Mouse (Mus musculus): ENCODE data around the gene Frmpd4.

GRCm38 (mm10) chrX:167828456-167828855, 748.6 kb downstream of the Frmpd4 start:
- TF ChIP-seq CTCF (IDR thresholded peaks at IDR 0.05; ENCODE audit: extremely low read depth, insufficient read length, insufficient replicate concordance, low read depth, low read length), result no peak
- no peak for TF ChIP-seq POLR2A (IDR thresholded peaks at IDR 0.05; ENCODE audit: low read depth, low read length)
